Mouse (Mus musculus): ENCODE measurements around the gene Bach2. TPM values are rescaled to one million over a fixed set of nuclear protein-coding genes. Genes with fewer than 3 reads are reported as not detected.

The Bach2 gene
- polyA plus RNA-seq, 1 experiment from 2014 or later: 0.17 TPM

GRCm38 (mm10) chr4:32374751-32375582, 136.4 kb downstream of the Bach2 start:
- Histone ChIP-seq H3K79me2 (ENCODE audit: inconsistent target) (no peaks in the 10 kb centered on the region), H3K36me3 (ENCODE audit: inconsistent target) (no peaks in the 10 kb centered on the region), H3K4me3 (ENCODE audit: inconsistent target) (no peak overlapping the region), H3K27ac (no peak overlapping the region)
- WGBS (ENCODE audit: missing documents): 95% methylated on average over 9 of the region's 10 CpGs

GRCm38 (mm10) chr4:32375721-32376526, 137.3 kb downstream of the Bach2 start:
- H3K27ac ChIP-seq: no peak overlapping the region
- 89% methylated on average over 16 of the region's 16 CpGs for WGBS (ENCODE audit: missing documents)
- no peak overlapping the region for H3K4me3 ChIP-seq (ENCODE audit: inconsistent target)

DNA sequence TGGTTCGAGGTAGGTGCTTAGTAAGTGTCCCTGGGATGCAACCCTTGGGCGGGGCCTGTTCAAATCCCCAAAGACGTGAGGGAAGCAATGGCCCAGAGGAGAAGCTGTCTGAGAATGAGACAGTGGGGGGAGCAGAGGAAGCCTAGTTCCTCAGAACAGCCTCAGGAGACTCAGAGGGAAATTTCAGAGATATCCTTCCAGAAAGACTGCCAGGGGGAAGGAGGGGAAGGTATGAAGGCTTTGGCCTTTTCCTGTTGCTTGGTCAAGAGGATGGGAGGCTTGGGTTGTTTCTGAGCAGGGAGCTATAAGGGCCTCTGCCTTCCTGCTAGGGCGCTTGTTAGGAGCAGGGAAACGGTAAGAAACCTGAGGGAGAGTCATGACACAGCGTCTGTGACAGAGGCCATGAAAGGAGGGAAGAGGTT, 137.9 kb downstream of the Bach2 start:
- H3K79me2 ChIP-seq (ENCODE audit: inconsistent target): no peaks in the 10 kb centered on the region
- 59% methylated on average over 6 of the region's 6 CpGs for WGBS (ENCODE audit: missing documents)
- no peaks in the 10 kb centered on the region for H3K36me3 ChIP-seq (ENCODE audit: inconsistent target)
- H3K27ac ChIP-seq: no peak overlapping the region
- H3K4me3 ChIP-seq (ENCODE audit: inconsistent target): no peak overlapping the region

More at GRCm38 (mm10) chr4:32375721-32376526, 137.3 kb downstream of the Bach2 start:
- Histone ChIP-seq H3K36me3 (ENCODE audit: inconsistent target) (no peaks in the 10 kb centered on the region), H3K79me2 (ENCODE audit: inconsistent target) (no peaks in the 10 kb centered on the region)

DNA sequence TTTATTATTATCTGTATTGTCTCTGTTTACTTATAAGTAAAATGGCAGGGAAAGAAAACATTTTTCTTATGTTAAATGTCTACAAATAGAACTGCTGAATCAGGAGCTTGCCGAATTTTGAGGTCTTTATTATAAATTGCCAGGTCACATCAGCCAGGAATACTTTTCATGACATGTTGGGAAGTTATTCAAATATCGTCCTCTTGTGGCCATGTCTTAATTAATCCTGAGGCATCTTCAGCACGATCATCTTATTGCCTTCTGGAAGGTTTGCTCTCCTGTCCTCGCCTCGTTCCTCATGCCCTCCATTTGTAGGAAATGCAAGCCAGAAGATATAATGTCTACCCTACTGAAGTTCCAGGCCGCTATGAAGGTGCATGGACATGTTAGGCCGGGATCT, 140.5 kb downstream of the Bach2 start:
- H3K79me2 ChIP-seq (ENCODE audit: inconsistent target): no peaks in the 10 kb centered on the region
- H3K4me3 ChIP-seq (ENCODE audit: inconsistent target): no peak overlapping the region
- H3K36me3 ChIP-seq (ENCODE audit: inconsistent target): no peaks in the 10 kb centered on the region
- H3K27ac ChIP-seq: no peak overlapping the region
- WGBS (ENCODE audit: missing documents): 78% methylated on average over 7 of the region's 7 CpGs

DNA sequence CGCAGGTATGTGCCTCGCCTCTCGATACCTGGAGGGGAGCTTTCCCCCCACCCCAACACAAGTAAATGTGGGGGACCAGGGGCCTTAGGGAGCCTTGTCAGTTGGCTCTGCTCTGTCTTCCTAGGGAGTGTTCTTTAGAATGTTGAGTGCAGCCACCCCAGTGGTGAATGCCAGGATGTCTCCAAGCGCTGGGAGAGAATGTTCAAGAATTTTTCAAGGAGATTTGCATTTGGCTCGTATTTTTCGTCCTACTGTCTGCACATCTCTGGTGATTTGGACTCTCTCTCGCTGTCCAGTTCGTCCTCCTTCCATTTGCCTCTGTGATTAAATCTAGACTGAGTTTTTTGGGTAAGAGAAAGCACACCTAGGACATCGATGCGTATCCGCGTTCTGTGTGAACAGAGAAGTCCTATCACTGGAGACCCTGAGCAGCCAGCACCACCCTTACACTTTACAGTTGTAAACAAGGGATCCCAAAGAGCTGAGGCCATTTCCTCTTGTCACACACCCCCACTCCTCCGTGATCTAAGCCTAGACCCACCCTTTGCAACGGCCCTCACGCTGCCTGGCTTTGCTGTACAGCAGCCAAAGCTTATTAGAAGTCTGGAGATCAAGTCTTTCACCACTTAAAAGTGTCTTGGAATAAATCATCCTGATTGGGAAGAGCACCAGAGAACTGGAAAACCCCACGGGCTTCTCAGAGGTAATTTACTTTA, 143.2 kb downstream of the Bach2 start:
- Histone ChIP-seq H3K4me3 (ENCODE audit: inconsistent target) (no peak overlapping the region), H3K36me3 (ENCODE audit: inconsistent target) (no peaks in the 10 kb centered on the region), H3K79me2 (ENCODE audit: inconsistent target) (no peaks in the 10 kb centered on the region), H3K27ac (no peak overlapping the region)
- WGBS (ENCODE audit: missing documents): 90% methylated on average over 16 of the region's 16 CpGs

- Histone ChIP-seq H3K79me2 (ENCODE audit: inconsistent target) (no peaks in the 10 kb centered on the region), H3K4me3 (ENCODE audit: inconsistent target) (no peak overlapping the region), H3K36me3 (ENCODE audit: inconsistent target) (no peaks in the 10 kb centered on the region), H3K27ac (no peak overlapping the region)
- 92% methylated on average over 2 of the region's 2 CpGs for WGBS (ENCODE audit: missing documents)
These were observed 146.5 kb downstream of the Bach2 start for GRCm38 (mm10) chr4:32385121-32385520.

DNA sequence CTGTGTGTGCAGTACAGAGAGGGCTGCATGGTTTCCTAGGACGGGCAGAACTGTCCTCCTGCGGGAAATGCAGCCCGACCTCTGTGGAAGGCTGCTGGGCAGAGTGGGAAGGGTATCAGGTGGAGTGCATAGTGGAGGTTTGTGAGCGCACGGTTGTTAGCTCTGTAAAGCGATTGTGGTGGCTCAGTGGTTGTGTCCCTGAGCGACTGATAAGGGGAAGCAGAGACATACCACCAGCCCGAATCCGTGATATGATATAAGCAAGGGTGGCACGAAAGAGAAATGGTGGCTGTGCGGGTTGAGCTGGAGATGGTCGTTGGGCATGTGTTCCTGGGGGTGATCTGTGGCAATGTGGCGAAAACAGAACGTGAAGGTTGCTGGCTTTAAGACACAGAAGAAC, 147.0 kb downstream of the Bach2 start:
- Histone ChIP-seq H3K4me3 (ENCODE audit: inconsistent target) (no peak overlapping the region), H3K79me2 (ENCODE audit: inconsistent target) (no peaks in the 10 kb centered on the region), H3K27ac (no peak overlapping the region), H3K36me3 (ENCODE audit: inconsistent target) (no peaks in the 10 kb centered on the region)
- 94% methylated on average over 14 of the region's 14 CpGs for WGBS (ENCODE audit: missing documents)

DNA sequence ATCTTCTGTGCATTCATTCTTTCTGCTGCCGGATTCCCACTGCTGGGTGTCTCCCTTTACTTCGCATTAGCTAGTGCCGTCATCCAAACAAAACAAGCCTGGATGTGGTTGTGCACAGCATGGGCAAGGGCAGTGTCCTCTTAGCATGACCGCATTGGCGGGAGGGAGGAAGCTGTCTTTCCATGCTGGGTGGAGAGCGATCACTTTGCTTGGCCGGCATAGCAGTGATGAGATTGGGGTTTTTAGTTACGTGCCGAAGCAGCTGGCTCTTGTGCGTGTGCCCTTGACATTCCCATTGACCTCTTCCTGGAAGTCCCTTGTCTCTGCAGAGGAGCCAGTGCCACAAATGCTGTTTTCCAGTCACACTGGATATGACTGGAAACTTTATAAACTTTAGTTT, 147.7 kb downstream of the Bach2 start:
- Histone ChIP-seq H3K36me3 (ENCODE audit: inconsistent target) (no peaks in the 10 kb centered on the region), H3K4me3 (ENCODE audit: inconsistent target) (no peak overlapping the region), H3K79me2 (ENCODE audit: inconsistent target) (no peaks in the 10 kb centered on the region), H3K27ac (no peak overlapping the region)
- WGBS (ENCODE audit: missing documents): 98% methylated on average over 10 of the region's 10 CpGs

DNA sequence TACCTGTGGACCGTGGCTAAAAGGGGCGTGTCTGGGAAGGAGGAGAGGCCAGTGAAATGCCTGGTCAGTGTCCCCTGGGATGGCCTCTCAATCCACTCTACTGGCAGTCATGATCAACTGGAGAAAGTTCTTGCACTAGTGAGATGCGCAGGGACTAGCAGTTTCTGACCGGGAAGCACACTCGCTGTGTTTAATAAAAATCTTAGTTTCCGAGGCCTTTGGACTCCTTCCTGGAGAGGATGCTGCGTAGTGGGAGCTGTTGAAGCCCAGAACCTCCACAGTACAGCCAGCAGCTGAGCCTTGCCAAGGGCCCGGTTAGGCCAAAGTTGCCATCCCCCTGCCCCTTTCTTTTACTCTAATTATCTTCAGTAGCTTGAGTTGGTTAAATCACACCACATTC, 148.3 kb downstream of the Bach2 start:
- WGBS (ENCODE audit: missing documents): 84% methylated on average over 8 of the region's 8 CpGs
- no peak overlapping the region for H3K27ac ChIP-seq

DNA sequence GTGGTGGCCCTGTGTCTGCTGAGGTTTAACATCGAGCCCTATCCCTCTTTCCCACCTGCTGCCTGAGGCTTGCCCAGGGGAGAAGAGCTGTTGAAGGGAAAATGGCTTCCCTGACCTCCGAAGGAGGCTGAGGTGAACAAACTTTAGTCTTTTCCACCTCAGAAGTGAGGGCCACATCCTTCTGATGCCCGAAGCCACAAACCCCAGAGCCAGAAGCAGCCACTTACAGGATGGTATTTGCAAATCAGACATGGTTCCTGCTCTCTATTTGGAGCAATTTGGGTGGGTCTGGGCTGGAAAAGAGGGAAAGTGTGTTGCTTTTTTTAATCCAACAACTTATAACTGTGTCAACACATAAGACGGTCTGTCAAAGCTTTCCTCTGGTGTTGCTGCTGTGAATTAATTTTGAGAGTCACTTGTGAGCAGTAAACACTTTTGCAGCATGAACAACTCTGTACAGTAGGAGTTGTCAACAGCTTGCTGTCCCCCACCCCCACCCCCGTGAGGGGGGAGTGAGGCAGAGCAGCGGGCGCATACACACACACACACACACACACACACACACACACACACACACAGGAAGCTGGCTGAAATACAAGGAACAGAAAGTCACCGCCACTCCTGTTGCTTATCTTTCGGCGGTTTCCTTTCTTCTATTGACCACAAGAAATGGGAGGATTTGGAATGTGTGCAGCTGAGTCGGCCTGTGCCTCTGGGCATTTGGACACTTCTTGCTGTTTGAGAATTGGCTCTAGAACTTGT, 149.1 kb downstream of the Bach2 start:
- H3K4me3 ChIP-seq (ENCODE audit: inconsistent target): no peak overlapping the region
- no peaks in the 10 kb centered on the region for H3K36me3 ChIP-seq (ENCODE audit: inconsistent target)
- H3K79me2 ChIP-seq (ENCODE audit: inconsistent target): no peaks in the 10 kb centered on the region
- 15% methylated on average over 8 of the region's 11 CpGs for WGBS (ENCODE audit: missing documents)
- no peak overlapping the region for H3K27ac ChIP-seq

More for the DNA sequence above, 148.3 kb downstream of the Bach2 start:
- Histone ChIP-seq H3K36me3 (ENCODE audit: inconsistent target) (no peaks in the 10 kb centered on the region), H3K4me3 (ENCODE audit: inconsistent target) (no peak overlapping the region), H3K79me2 (ENCODE audit: inconsistent target) (no peaks in the 10 kb centered on the region)

GRCm38 (mm10) chr4:32388564-32388963, 150.0 kb downstream of the Bach2 start:
- H3K4me3 ChIP-seq (ENCODE audit: inconsistent target): no peak overlapping the region
- H3K27ac ChIP-seq: no peak overlapping the region
- no peaks in the 10 kb centered on the region for H3K36me3 ChIP-seq (ENCODE audit: inconsistent target)
- WGBS (ENCODE audit: missing documents): 85% methylated on average over 9 of the region's 9 CpGs
- no peaks in the 10 kb centered on the region for H3K79me2 ChIP-seq (ENCODE audit: inconsistent target)

DNA sequence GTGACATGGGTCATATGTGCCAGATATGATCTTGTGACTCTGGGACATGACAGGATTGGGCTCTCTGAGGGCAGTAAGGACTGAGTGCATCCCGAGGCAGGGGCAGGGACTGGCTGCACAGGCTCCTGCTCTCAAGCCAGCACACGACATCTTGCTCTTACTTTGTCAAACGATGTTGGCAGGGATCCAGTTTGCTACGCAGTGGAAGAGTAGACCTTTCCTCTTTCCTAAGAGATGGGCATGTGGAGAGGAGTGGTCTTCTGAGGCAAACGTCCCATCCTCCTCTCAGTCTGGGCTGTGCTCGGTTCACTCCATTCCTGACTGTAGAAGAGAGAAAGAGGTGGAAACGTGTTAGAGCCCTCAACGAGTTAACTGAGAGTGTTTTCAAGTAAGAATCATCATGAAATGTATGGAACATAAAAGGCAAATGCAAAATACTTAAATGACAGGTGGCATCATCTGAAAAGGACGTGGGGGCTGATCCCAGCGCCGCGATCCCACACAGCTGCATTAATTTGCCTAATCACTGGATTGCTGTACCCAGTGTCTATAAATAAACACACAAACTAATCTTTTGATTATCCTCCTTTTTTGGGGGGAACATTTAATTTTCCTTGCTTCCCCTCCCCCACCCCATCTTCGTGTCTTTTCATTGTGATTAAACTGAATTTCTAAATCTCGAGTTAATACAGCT, 150.7 kb downstream of the Bach2 start:
- no peaks in the 10 kb centered on the region for H3K79me2 ChIP-seq (ENCODE audit: inconsistent target)
- H3K27ac ChIP-seq: no peak overlapping the region
- H3K36me3 ChIP-seq (ENCODE audit: inconsistent target): no peaks in the 10 kb centered on the region
- WGBS (ENCODE audit: missing documents): 70% methylated on average over 14 of the region's 14 CpGs
- H3K4me3 ChIP-seq (ENCODE audit: inconsistent target): no peak overlapping the region

DNA sequence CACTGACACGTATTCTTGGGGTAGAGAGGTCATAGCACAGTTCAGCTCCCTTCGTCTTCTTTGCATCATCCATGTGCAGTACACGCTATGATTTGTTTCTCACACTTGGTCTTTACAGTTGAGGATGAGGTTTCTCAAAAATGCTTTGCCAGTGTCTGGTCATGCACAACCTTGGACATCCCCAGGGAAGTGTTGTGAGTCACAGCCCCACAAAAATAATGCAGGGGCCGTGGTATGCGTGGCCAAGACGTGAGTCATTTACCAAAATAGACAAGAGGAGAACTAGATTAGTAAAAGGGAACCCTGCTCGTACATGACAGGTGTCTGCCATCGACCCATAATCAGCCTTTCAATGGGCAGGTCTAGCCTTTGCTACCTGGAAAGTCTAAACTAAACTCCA, 152.7 kb downstream of the Bach2 start:
- Histone ChIP-seq H3K4me3 (ENCODE audit: inconsistent target) (no peak overlapping the region), H3K27ac (no peak overlapping the region), H3K36me3 (ENCODE audit: inconsistent target) (no peaks in the 10 kb centered on the region), H3K79me2 (ENCODE audit: inconsistent target) (no peaks in the 10 kb centered on the region)
- 56% methylated on average over 8 of the region's 8 CpGs for WGBS (ENCODE audit: missing documents)

GRCm38 (mm10) chr4:32393226-32393625, 154.6 kb downstream of the Bach2 start:
- H3K27ac ChIP-seq: no peak overlapping the region
- H3K4me3 ChIP-seq (ENCODE audit: inconsistent target): no peak overlapping the region
- H3K79me2 ChIP-seq (ENCODE audit: inconsistent target): no peaks in the 10 kb centered on the region
- H3K36me3 ChIP-seq (ENCODE audit: inconsistent target): no peaks in the 10 kb centered on the region
- WGBS (ENCODE audit: missing documents): 94% methylated on average over 3 of the region's 3 CpGs
